Mouse (Mus musculus) urinary bladder, postnatal 36 days (tissue): ENCODE measurements around the gene Uhrf1bp1.

Experiments used
- DNase-seq, 2 experiments: peaks; one replicate each; pipeline ENCODE4 v3.0.0; 2022; ENCODE audit warnings: low spot score in 2 of 2, mixed read lengths in 1 of 2

Uhrf1bp1 gene

GRCm38 (mm10) chr17:27909622-27910500 lies 53.6 kb downstream of the Uhrf1bp1 start, which contains the start of gene Taf11:
Gene Taf11 (minus strand): TSS chr17:27909844.
- no peak for DNase-seq

GRCm38 (mm10) chr17:27911371-27911770 lies 55.1 kb downstream of the Uhrf1bp1 start:
- DNase-seq = no peak

- DNase-seq = no peak
Measured at GRCm38 (mm10) chr17:27914742-27915141, 58.5 kb downstream of the Uhrf1bp1 start.

- no peak for DNase-seq
Measured at GRCm38 (mm10) chr17:27916366-27916765, 60.1 kb downstream of the Uhrf1bp1 start.

- DNase-seq = no peak
Measured at GRCm38 (mm10) chr17:27920676-27921075, 64.4 kb downstream of the Uhrf1bp1 start.

- DNase-seq = no peak
Measured at GRCm38 (mm10) chr17:27922174-27922712, 66.0 kb downstream of the Uhrf1bp1 start.

- DNase-seq = no peak
Measured at GRCm38 (mm10) chr17:27925054-27925453, 68.8 kb downstream of the Uhrf1bp1 start.

- no peak for DNase-seq
Measured at GRCm38 (mm10) chr17:27925504-27925903, 69.3 kb downstream of the Uhrf1bp1 start.

- DNase-seq = no peak
Measured at GRCm38 (mm10) chr17:27930291-27930690, 74.0 kb downstream of the Uhrf1bp1 start.

- no peak for DNase-seq
Measured at GRCm38 (mm10) chr17:27931826-27932225, 75.6 kb downstream of the Uhrf1bp1 start.

- DNase-seq = no peak
Measured at GRCm38 (mm10) chr17:27934136-27934910, 78.1 kb downstream of the Uhrf1bp1 start.

- no peak for DNase-seq
Measured at GRCm38 (mm10) chr17:27935091-27935490, 78.8 kb downstream of the Uhrf1bp1 start.

GRCm38 (mm10) chr17:27937054-27937615 lies 80.9 kb downstream of the Uhrf1bp1 start:
- no peak for DNase-seq

- no peak for DNase-seq
Measured at GRCm38 (mm10) chr17:27938121-27938754, 82.0 kb downstream of the Uhrf1bp1 start.

GRCm38 (mm10) chr17:27939028-27939427 lies 82.8 kb downstream of the Uhrf1bp1 start:
- DNase-seq = no peak

GRCm38 (mm10) chr17:27940352-27940751 lies 84.1 kb downstream of the Uhrf1bp1 start:
- DNase-seq = peak in 1 of 2 experiments; percentile 56

- DNase-seq = no peak
Measured at GRCm38 (mm10) chr17:27941178-27941577, 84.9 kb downstream of the Uhrf1bp1 start.

GRCm38 (mm10) chr17:27941698-27942097 lies 85.5 kb downstream of the Uhrf1bp1 start:
- DNase-seq = no peak

GRCm38 (mm10) chr17:27942131-27942530 lies 85.9 kb downstream of the Uhrf1bp1 start:
- DNase-seq = no peak

GRCm38 (mm10) chr17:27945546-27946216 lies 89.4 kb downstream of the Uhrf1bp1 start:
- DNase-seq = peak; percentile 74 to 84

- no peak for DNase-seq
Measured at GRCm38 (mm10) chr17:27946371-27946770, 90.1 kb downstream of the Uhrf1bp1 start.
